Mouse (Mus musculus) neutrophil, adult 5-6 weeks (primary cell): ENCODE data around the gene Cdc34. TPM values are rescaled to one million over a fixed set of nuclear protein-coding genes. Genes with fewer than 3 reads are reported as not detected.
"Not testable (repeated sequence)": the region's sequence is repeated elsewhere in the genome, so short reads cannot be mapped to it uniquely, and the experiment has no call there.

Experiments
- ATAC-seq: fragments of 151-379, 151-347 bp; 2 replicates; pipeline ENCODE4 v1.8.0; 2017; ENCODE audit warnings: mild to moderate bottlenecking, moderate TSS enrichment; ENCODE audit not compliant: insufficient number of reproducible peaks, poor library complexity, low FRiP score, severe bottlenecking; ENCODE audit errors: extremely low read depth
- total RNA-seq: library from RNA; stranded (forward); fragments of 200-1000 nt; gene quantifications from 2 replicates; pipeline ENCODE4 v1.2.3, GENCODE M21; 2017

Gene Cdc34
- total RNA-seq, 1 experiment from 2014 or later: 90.5 TPM

GRCm38 (mm10) chr10:79691986-79692548 is 10.1 kb downstream of the Cdc34 start:
- no peak for ATAC-seq

- ATAC-seq: no peak
Observed at GRCm38 (mm10) chr10:79693580-79694378, 11.8 kb downstream of the Cdc34 start.

- ATAC-seq: no peak
Observed at GRCm38 (mm10) chr10:79694379-79694655, 12.3 kb downstream of the Cdc34 start.

GRCm38 (mm10) chr10:79695231-79696128 is 13.5 kb downstream of the Cdc34 start:
- ATAC-seq: peak; percentile 68

GRCm38 (mm10) chr10:79696129-79696651 is 14.2 kb downstream of the Cdc34 start:
- ATAC-seq: no peak

- ATAC-seq: no peak
Observed at GRCm38 (mm10) chr10:79697916-79698315, 15.9 kb downstream of the Cdc34 start.

- no peak for ATAC-seq
Observed at GRCm38 (mm10) chr10:79698459-79698858, 16.5 kb downstream of the Cdc34 start.

- ATAC-seq: no peak
Observed at GRCm38 (mm10) chr10:79700676-79701075, 18.7 kb downstream of the Cdc34 start.

GRCm38 (mm10) chr10:79701443-79702129 is 19.6 kb downstream of the Cdc34 start:
- no peak for ATAC-seq

GRCm38 (mm10) chr10:79702970-79703369 is 21.0 kb downstream of the Cdc34 start:
- not testable (repeated sequence) for ATAC-seq

- no peak for ATAC-seq
Observed at GRCm38 (mm10) chr10:79703541-79703940, 21.5 kb downstream of the Cdc34 start.

GRCm38 (mm10) chr10:79704065-79704969 is 22.3 kb downstream of the Cdc34 start, which contains the start of gene Bsg:
TSS of gene Bsg (plus strand) at chr10:79704491.
- peak; percentile 93 for ATAC-seq

- no peak for ATAC-seq
Observed at GRCm38 (mm10) chr10:79704970-79705360, 23.0 kb downstream of the Cdc34 start.

GRCm38 (mm10) chr10:79705951-79706350 is 24.0 kb downstream of the Cdc34 start:
- no peak for ATAC-seq

- no peak for ATAC-seq
Observed at GRCm38 (mm10) chr10:79706406-79707094, 24.6 kb downstream of the Cdc34 start.

- no peak for ATAC-seq
Observed at GRCm38 (mm10) chr10:79707162-79707561, 25.2 kb downstream of the Cdc34 start.

- ATAC-seq: no peak
Observed at GRCm38 (mm10) chr10:79707759-79708158, 25.8 kb downstream of the Cdc34 start.
